Mouse (Mus musculus) layer of hippocampus, adult 9-11 months (tissue): ENCODE measurements around the gene Gpr35.

Experiments
- DNase-seq: peaks from one replicate; pipeline ENCODE4 v3.0.0; 2022

Gene Gpr35

GRCm38 (mm10) chr1:92984999-92985398 is 34.3 kb downstream of the Gpr35 start:
- DNase-seq: no peak

GRCm38 (mm10) chr1:92988894-92989293 is 38.2 kb downstream of the Gpr35 start:
- no peak for DNase-seq

- no peak for DNase-seq
These were observed 39.2 kb downstream of the Gpr35 start for GRCm38 (mm10) chr1:92989891-92990290.

GRCm38 (mm10) chr1:92992214-92992855 is 41.7 kb downstream of the Gpr35 start:
- DNase-seq: no peak

- DNase-seq: no peak
These were observed 42.2 kb downstream of the Gpr35 start for GRCm38 (mm10) chr1:92992880-92993279.

DNA sequence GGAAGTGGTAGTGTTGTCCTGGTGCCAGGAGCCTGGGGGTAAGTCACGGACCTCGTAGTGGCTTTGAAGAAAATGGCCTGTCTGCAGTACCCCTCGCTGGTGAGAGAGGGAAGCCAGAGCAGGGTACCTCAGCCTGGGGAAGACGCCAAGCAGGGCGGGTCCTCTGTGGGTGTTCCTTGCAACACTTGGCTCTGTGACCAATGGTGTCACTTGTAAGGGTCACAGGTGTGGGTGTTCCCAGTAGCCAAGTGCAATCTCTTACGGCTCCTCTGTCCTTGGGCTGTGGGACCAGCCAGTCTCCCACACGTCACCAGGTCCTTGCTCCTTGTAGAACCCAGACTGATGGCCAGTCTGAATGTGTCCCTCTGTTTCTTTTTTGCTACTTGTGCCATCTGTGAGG is 55.4 kb downstream of the Gpr35 start, which contains the start of gene Aqp12:
TSS of gene Aqp12 (plus strand) at position 274 of the 400 bp plus-strand sequence.
- DNase-seq: no peak

- DNase-seq: no peak
These were observed 58.5 kb downstream of the Gpr35 start for GRCm38 (mm10) chr1:93009196-93009595.

GRCm38 (mm10) chr1:93010731-93011130 is 60.1 kb downstream of the Gpr35 start:
- no peak for DNase-seq

DNA sequence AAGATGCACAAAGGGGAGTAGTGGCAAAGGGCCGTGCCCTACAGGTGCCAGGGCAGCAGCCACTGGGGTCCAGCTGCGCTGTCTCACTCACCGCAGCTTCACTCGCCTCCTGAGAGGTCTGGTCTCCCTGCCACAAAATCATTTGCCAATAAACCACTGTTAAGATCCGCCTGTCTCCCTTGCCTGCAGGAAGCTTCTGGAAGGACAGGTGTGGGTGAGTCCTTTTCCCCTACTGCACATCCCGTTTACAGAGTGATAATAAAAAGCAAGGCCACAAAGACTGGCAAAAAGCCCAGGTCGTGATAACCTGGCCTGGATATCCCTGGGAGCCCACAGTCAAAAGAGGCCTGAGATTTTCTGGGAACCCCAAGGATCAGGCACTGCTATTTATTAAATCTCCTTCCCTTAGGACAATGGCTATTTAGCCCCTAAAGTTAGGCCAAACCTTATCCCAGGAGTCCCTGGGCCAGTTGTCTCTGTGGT is 61.5 kb downstream of the Gpr35 start:
- DNase-seq: no peak

GRCm38 (mm10) chr1:93013367-93013766 is 62.7 kb downstream of the Gpr35 start:
- DNase-seq: no peak

DNA sequence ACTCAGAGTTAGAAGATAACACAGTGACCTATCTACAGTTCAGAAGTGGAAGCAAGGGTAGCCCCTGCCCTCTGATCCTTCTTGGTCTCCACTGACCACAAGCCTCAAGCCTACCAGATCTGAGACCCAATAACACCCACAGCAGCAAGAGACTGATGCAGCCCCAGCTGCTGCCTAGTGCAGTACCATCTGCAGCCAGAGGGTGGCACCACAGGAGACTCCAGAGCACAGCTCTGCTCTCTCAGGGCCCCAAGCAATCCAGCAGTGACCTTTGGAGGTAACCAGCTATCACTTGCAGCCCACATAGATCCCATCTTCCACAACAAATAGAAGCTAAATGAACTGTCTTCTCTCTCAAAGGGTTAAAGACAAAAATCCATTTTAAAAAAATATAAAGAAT is 63.8 kb downstream of the Gpr35 start:
- peak; percentile 68 for DNase-seq

- peak; percentile 36 for DNase-seq
These were observed 64.5 kb downstream of the Gpr35 start for GRCm38 (mm10) chr1:93015136-93015535.

GRCm38 (mm10) chr1:93018716-93019115 is 68.1 kb downstream of the Gpr35 start:
- DNase-seq: no peak

- DNase-seq: no peak
These were observed 69.9 kb downstream of the Gpr35 start for GRCm38 (mm10) chr1:93020602-93021001.

GRCm38 (mm10) chr1:93026600-93026999 is 75.9 kb downstream of the Gpr35 start:
- DNase-seq: no peak

- DNase-seq: no peak
These were observed 78.7 kb downstream of the Gpr35 start for GRCm38 (mm10) chr1:93029387-93029786.

GRCm38 (mm10) chr1:93030060-93030459 is 79.4 kb downstream of the Gpr35 start:
- DNase-seq: no peak

DNA sequence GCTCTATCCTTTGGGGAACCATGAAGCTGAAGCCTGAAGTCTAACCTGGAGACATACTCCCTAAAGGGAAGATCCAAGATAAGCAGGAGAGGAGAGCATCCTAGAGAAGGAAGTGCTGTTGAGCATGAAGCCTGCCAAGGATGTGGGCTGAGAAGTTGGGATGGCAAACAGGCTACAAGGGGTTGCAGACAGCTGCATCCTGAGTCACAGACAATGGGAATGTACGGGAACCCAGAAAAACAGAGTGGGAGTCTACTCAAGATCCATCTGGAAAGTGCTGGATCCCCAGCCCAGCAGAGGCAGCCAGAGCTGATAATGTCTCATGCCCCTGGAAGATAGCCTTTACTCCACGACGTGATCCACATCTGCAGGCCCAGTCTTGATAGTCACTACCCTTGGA is 80.5 kb downstream of the Gpr35 start:
- peak; percentile 40 for DNase-seq

DNA sequence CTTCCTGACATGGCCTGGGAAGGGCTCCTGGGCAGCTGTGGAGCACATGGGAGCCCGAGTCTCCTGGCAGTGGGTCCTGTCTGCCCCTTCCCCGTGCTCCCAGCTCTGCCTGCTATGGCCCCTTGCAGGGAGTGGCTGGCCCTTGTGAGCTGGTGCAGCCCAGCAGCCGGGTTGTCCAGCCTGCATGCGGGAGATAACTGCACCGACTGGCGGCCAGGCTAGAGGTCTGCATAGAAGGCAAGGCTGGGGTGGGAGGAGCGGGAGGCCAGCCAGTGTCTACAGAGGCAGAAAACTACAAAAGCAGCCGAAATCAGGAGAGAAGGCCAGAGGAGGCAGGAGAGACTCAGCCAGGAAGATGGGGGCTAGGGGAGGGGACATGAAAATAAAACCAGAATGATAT is 83.3 kb downstream of the Gpr35 start:
- no peak for DNase-seq

DNA sequence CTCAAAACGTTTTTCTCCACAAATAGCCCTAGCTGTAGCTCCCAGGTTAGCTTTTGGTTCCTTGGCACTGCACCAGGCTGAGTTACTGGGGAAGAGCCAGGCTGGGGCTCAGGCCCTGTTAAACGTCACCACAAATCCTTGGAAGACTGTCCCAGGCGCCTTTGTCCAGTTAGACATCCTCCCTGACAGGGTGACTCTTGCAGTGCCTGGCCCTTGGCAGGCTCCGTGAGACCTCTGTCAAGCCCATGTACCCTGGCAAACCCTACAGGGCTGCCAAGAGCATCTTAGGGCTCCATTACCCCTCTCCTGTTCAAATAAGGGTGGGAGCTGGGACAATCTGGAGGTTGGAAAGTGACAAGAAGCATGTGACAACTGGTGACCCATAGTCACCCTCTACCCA is 85.3 kb downstream of the Gpr35 start:
- DNase-seq: no peak
